Mouse (Mus musculus) adrenal gland, postnatal 10 days (tissue): ENCODE results near the gene Pik3c2a. TPM values are rescaled to one million over a fixed set of nuclear protein-coding genes. Genes with fewer than 3 reads are reported as not detected.

Experiments
- DNase-seq: peaks from one replicate; pipeline ENCODE4 v3.0.0; 2021; ENCODE audit warnings: mixed read lengths
- long read RNA-seq, 2 experiments: library from polyadenylated mRNA; stranded (forward); transcript quantifications; one replicate each; pipeline ENCODE4 v2.0.0; 2021
- total RNA-seq, 2 experiments: library from RNA; stranded (reverse); gene quantifications; 2 replicates each; pipeline ENCODE4 v1.2.3; 2021

Gene Pik3c2a
- 10 to 100 TPM; 27.0 to 31.5 TPM for total RNA-seq
- long read RNA-seq, experiment 1, partial matches to known transcripts: 1 of 4 reads
- long read RNA-seq, experiment 1, other reads (novel, unspliced or antisense): 1 of 4 reads
- long read RNA-seq, experiment 2, full-length matches to known transcripts: 5 of 10 reads
- long read RNA-seq, experiment 2, partial matches to known transcripts: 2 of 10 reads
- long read RNA-seq, experiment 2, other reads (novel, unspliced or antisense): 3 of 10 reads

GRCm38 (mm10) chr7:116443004-116443696 is at the start of gene Pik3c2a:
Pik3c2a (minus strand) TSS chr7:116443449.
- peak; percentile 97 for DNase-seq

DNA sequence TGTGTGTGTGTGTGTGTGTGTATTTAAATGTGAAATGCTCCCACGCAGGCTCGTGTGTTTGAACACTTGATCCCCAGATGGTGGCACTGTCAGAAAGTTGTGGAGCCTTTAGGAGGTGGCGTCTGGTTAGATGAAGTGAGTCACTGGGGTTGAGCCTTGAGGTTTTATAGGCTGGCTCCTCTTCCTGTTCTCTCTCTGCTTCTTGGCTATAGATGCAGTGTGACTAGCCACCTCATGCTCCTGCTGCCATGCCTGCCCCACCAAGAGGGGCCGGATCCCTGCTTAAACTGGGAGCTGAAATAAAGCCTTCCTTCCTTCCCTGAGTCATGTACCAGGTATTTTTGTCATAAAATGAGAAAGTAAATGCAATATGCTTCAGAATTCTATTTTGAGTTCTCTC is 47.9 kb upstream of the Pik3c2a start:
- DNase-seq: no peak

DNA sequence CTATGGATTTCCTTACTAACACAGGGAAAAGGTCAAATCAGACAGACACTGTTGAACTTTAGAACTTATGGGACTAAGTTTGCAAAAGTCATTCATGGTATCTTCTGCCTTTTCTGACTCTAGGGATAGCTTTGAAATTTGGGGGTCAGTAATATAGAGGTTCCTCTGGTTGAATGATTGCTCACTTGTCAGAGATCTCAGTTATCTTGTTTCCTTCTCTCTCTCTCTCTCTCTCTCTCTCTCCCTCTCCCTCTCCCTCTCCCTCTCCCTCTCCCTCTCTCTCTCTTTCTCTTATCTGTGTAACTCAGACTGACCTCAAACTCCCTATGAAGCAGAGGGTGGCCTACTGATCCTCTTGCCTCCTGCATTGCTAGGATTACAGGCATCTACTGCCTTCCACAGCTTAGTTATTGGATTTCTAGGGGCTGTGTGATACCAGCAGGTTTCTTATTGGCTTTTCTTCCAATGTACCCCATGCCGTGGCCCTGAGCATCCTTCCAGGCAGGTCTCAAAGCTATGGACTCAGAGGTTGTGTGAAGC is 41.9 kb upstream of the Pik3c2a start:
- DNase-seq: no peak

DNA sequence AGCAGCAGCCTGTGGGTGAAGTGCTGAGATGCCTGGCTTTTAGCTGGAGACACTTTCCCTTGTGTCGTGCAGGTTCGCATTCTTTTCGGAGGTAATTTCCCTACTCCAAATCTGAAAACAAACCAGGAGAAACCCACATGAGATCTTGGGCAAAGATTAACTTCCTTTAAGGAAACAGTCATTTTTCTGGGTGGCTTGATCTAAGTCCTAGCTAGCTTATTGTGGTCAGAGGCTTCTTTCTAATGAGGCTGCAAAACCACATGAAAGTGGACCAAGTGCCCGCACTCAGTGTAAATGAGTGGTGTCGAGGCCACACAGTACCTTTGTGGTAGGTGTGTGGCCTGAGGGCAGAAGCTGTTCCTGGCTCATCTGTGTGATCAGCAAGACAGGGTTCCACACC is 41.0 kb upstream of the Pik3c2a start:
- no peak for DNase-seq

DNA sequence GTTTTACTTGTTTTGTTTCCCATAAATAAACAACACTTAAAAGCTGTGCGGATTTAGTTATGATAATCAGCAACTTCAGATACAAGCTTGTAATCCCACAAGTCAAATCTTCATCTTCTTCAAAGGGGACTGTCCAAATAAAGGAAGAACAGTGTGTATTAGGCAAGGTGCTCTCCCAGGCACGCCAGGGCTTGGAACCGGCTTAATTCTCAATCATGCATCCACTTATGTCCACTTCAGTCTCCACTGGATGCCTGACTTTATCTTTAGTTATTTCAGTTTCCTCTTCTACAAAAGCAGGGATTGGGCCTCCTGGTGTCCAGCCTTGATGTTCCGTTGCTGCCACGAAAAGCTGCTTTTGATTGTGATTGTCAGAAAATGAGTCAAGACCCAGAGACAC is 40.5 kb upstream of the Pik3c2a start:
- DNase-seq: no peak

DNA sequence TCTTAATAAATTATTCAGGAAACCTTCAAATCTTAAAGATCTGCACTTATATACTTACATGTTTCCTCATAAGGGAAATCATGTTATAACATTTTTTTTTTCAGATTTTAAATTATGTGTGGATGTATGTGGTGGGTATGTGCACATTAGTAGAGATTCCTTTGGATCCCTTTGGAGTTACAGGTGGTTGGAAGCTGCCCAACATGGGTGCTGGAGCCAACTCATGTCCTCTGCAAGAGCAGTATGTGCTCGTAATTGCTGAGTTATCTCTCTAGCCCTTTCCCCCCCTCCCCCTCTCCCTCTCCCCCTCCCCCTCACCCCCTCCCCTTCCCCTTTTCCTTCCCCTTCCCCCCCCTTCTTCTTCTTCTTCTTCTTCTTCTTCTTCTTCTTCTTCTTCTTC is 39.9 kb upstream of the Pik3c2a start:
- DNase-seq: no peak

DNA sequence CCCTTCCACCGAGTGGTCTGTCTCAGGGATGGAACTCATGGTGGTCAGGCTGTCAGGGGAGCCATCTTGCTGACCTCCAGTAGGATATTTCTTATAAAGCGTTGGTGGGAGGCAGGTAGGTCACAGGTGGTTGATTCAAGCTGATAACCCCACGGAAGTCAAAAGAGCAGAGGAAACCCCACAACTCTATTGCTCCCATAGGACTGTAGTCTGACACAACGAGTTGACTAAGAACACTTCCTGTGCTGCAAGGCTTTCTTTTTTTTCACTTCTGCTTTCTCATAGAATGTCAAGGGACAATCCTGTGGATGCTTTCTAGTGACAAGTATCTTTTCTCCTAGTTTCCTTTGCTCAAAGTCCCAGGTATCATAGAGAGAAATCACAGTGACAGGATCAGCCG is 33.0 kb upstream of the Pik3c2a start:
- no peak for DNase-seq

- no peak for DNase-seq
These were observed 32.6 kb upstream of the Pik3c2a start for GRCm38 (mm10) chr7:116475836-116476235.

- peak; percentile 19 for DNase-seq
These were observed 18.9 kb upstream of the Pik3c2a start for GRCm38 (mm10) chr7:116462114-116462513.

DNA sequence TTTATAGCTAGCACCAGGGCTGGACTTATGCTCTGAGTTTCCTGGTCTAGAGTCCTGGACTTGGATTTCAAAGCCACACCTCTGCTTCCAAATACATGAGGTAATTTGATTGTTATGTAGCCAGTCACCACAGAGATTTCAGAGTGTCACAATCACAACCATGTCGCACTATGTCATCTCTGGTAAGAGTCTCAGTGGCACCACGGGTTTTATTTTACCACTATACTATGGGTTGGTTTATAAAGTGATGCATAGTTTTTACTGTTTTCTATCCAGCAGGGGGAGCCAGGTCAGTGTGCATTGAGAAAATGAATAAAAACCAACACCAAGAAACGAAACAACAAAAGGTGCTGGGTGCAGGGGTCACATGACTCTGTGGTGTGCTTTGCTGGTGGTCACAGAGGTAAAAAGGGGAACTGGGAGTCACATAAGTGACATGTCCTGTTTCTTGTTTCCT is 15.8 kb upstream of the Pik3c2a start:
- DNase-seq: peak; percentile 18

GRCm38 (mm10) chr7:116457391-116457790 is 14.1 kb upstream of the Pik3c2a start:
- DNase-seq: no peak

GRCm38 (mm10) chr7:116456964-116457363 is 13.7 kb upstream of the Pik3c2a start:
- no peak for DNase-seq

GRCm38 (mm10) chr7:116446645-116447044 is 3.4 kb upstream of the Pik3c2a start:
- no peak for DNase-seq

DNA sequence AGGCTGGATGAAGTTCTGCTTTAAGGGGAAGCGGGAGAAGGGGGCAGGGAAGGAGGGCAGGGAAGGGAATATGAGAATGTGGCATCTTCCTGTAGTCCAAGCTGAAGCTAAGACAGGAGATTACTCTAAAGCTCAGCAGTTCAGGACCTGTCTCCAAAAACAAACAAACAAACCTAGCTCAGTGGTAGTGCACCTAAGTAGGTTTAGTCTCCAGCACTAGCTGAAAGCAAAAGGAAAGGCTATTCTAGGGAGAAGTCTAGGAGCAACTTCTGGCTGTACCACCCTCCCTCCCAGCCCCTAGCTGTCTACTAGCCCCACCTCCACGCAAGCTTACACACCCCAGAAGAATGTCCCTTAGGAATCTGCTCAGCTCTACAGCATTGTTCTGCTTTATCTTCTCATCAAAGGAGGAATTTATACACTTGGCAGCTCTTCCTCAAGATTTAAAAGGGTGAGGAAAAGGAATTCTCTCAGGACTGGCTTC is 1.1 kb upstream of the Pik3c2a start:
- DNase-seq: peak; percentile 20

DNA sequence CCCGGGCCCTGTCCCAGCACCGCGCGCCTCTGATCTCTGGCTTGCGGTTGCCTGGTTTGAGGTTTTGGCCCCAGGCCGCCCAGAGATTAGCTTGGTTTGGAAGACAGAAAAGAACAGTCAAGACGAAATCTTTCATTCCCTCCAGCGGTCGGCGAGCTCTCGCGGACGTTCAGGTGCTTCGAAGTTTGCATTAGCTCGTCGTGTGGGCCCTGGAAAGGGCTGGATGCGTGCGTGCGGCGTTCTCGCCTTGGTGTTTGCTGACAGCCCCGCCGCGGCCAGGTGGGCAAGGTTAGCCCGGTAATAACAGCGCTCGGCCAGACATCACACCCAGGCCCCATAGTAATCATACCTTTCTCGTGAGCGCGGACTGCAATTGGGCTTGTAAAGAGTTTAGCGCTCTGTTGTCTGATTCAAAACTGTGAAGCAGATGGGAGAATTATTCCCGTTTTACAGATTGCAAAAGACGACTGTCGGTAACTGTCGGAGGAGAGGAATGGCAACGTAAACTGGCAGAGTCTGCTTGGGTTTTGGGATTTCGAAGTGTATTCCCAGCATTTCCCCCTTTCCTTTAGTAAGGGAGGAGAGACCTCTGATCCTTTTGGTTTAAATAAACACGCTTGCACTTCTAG is 562 bp upstream of the Pik3c2a start:
- DNase-seq: no peak

DNA sequence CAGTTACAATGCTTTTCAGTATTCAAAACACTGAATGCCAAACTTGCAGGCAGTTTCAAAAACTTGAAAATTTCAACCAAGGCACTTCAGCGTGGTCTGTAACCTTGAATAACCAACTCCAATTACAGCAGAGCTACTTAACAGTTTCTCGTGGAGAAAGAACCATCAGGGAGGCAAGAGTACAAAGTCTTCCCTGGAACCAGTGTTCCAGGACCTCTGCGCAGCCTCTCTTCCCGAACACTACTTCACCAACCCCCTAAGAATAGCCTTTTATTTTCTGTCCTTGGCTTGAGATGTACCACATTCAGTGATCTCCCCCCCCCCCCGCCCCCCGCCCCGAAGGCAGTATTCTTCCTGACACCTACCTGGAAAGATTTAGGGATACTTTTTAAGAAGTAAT is 1.0 kb downstream of the Pik3c2a start:
- no peak for DNase-seq

GRCm38 (mm10) chr7:116441346-116441745 is 1.9 kb downstream of the Pik3c2a start:
- no peak for DNase-seq

- no peak for DNase-seq
These were observed 11.6 kb downstream of the Pik3c2a start for GRCm38 (mm10) chr7:116431661-116432060.

- no peak for DNase-seq
These were observed 12.3 kb downstream of the Pik3c2a start for GRCm38 (mm10) chr7:116430926-116431325.

DNA sequence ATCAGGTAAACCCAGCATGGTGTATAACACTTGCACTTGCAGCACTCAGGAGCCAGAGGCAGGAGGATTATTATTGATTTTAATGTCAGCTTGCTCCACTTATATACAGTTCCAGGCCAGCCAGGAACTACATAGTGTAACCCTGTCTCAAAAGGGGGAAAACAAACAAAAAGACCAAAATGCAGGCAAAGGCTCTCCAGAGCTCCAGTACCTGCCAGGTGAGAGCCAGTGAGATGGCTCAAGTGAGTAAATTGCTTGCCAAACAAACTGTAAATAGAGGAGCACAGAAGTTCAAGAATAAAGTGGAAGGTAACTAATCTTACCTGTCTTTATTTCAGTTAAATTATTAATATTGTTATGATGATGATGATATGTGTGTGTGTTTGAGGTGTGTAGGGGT is 16.0 kb downstream of the Pik3c2a start:
- no peak for DNase-seq

DNA sequence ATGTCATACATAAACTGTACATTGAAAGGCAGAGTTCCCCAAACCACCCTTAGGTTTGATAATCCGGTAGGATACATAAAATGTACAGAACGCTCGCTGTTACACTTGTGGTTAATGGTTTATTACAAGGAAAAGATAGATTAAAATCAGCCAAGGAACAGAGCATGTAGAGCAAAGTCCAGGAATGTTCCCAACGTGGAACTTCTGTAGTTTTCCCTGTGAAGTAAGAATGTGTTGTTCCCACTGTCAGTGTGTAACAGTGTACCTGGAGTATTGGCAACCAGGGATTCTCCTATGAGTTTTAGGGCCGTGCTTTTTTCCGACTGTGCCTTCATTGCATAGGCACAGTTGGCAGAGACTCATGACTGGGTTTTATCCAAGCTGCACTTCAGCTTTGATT is 17.5 kb downstream of the Pik3c2a start:
- no peak for DNase-seq

- DNase-seq: no peak
These were observed 22.2 kb downstream of the Pik3c2a start for GRCm38 (mm10) chr7:116421081-116421480.

DNA sequence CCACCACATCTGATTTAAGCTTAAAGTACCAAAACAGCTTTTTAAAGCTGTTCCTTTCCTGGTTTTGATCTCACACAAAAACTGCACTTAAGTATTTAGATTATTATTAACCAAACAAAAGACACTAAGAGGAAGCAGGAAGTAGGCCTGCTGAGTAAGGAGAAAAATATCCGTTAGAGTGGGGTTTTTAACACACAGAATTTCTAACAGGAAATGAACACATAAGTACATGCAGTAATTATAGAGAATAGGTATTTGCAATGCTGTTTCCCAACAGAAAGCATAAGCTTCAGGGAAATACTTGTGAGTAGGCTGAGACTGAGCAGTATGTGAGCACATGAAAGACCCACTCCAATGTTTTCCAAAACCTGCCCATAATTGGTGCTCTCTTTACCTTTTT is 33.8 kb downstream of the Pik3c2a start:
- no peak for DNase-seq
